Mouse (Mus musculus) kidney, embryonic 14.5 days (tissue): ENCODE data around the gene Pmm1. TPM values are rescaled to one million over a fixed set of nuclear protein-coding genes. Genes with fewer than 3 reads are reported as not detected.

Source experiments
- ATAC-seq: fragments of 200-750 bp; cut with Nextera tagmentation; 2 replicates; pipeline ENCODE4 v1.8.0; 2017; ENCODE audit warnings: moderate number of reproducible peaks, mild to moderate bottlenecking, moderate TSS enrichment, moderate library complexity; ENCODE audit not compliant: low FRiP score, low TSS enrichment
- H3K27ac ChIP-seq: fragments of 300-500 bp; sonication (generic); 2 replicates; pipeline ENCODE4 v1.5.1; 2014; ENCODE audit warnings: low read depth, mild to moderate bottlenecking, low read length, moderate library complexity, mixed read lengths
- H3K27me3 ChIP-seq: fragments of 300-500 bp; sonication (generic); 2 replicates; pipeline ENCODE4 v1.6.1; 2014; ENCODE audit warnings: mild to moderate bottlenecking, low read length; ENCODE audit not compliant: control insufficient read depth, insufficient read depth
- H3K36me3 ChIP-seq: fragments of 300-500 bp; sonication (generic); 2 replicates; pipeline ENCODE4 v1.6.1; 2014; ENCODE audit warnings: low read length, mixed read lengths; ENCODE audit not compliant: control insufficient read depth, insufficient read depth
- H3K4me1 ChIP-seq: fragments of 300-500 bp; sonication (generic); 2 replicates; pipeline ENCODE4 v1.6.1; 2014; ENCODE audit warnings: low read length, mixed read lengths; ENCODE audit not compliant: control insufficient read depth, insufficient read depth
- H3K4me2 ChIP-seq: fragments of 300-500 bp; sonication (generic); replicated peaks from 2 replicates; pipeline ENCODE4 v1.6.1; 2014; ENCODE audit warnings: low read depth, mild to moderate bottlenecking, low read length
- H3K4me3 ChIP-seq: fragments of 300-500 bp; sonication (generic); 2 replicates; pipeline ENCODE4 v1.5.1; 2014; ENCODE audit warnings: mild to moderate bottlenecking, low read length
- H3K9ac ChIP-seq: fragments of 300-500 bp; sonication (generic); 2 replicates; pipeline ENCODE4 v1.6.1; 2014; ENCODE audit warnings: low read depth, mild to moderate bottlenecking, low read length, moderate library complexity
- H3K9me3 ChIP-seq: fragments of 300-500 bp; sonication (generic); 2 replicates; pipeline ENCODE4 v1.6.1; 2016; ENCODE audit warnings: low read length; ENCODE audit not compliant: control insufficient read depth
- WGBS: fragments of 180-500 bp; shearing (Covaris S2); extraction: QIAGEN DNeasy Blood & Tissue Kit; methylation state at CpG from one replicate; pipeline ENCODE4 v1.1.7; 2014; 5-methylcytosine and 5-hydroxymethylcytosine counted together
- polyA plus RNA-seq: library from polyadenylated mRNA; unstranded; fragments of >200 nt; fragmentation: Nextera tagmentation; extraction: Ambion mirVana; gene quantifications from 2 replicates; pipeline ENCODE4 v1.2.1, GENCODE M21; 2014

The Pmm1 gene
- polyA plus RNA-seq, 1 experiment from 2014 or later = 28.3 TPM

GRCm38 (mm10) chr15:81951159-81951558 is 9.6 kb downstream of the Pmm1 start:
- H3K9me3 ChIP-seq = no peaks in the 10 kb centered on the region
- H3K4me3 ChIP-seq = no peak overlapping the region
- peaks cover 19% of the 10 kb centered on the region for H3K36me3 ChIP-seq
- no peaks in the 10 kb centered on the region for H3K27me3 ChIP-seq
- H3K4me1 ChIP-seq = no peaks in the 10 kb centered on the region
- no peak for ATAC-seq
- H3K4me2 ChIP-seq = no peak overlapping the region
- H3K27ac ChIP-seq = no peak overlapping the region
- 88% methylated on average over 9 of the region's 9 CpGs for WGBS
- H3K9ac ChIP-seq = no peak overlapping the region

DNA sequence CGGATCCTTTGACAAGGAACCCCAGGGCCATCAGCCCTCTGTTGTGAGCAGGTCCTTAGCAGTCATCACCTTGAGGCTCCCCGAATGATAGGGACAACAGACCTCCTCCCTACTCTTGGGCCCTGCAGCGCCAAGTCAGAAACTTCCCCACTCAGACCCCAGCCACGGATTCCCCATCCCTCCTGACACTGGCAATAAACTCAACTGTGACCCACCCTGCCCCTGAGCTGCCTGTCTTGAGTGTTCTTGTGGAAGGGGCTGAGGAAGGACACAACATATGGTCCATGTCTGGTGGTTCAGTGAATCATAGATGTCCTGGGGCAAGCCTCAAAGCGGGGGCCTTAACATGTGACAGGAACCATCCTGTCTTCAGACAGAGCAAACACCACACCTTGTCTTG is 10.0 kb downstream of the Pmm1 start:
- Histone ChIP-seq H3K4me1 (no peaks in the 10 kb centered on the region), H3K4me3 (no peak overlapping the region), H3K9me3 (no peaks in the 10 kb centered on the region), H3K27ac (no peak overlapping the region), H3K4me2 (no peak overlapping the region), H3K27me3 (no peaks in the 10 kb centered on the region), H3K36me3 (peaks cover 19% of the 10 kb centered on the region), H3K9ac (no peak overlapping the region)
- ATAC-seq = no peak
- 65% methylated on average over 5 of the region's 5 CpGs for WGBS

GRCm38 (mm10) chr15:81949476-81950131 is 11.1 kb downstream of the Pmm1 start:
- Histone ChIP-seq H3K36me3 (peaks cover 11% of the 10 kb centered on the region), H3K27ac (no peak overlapping the region), H3K4me2 (no peak overlapping the region), H3K4me1 (no peaks in the 10 kb centered on the region), H3K9me3 (no peaks in the 10 kb centered on the region), H3K27me3 (no peaks in the 10 kb centered on the region), H3K4me3 (no peak overlapping the region), H3K9ac (no peak overlapping the region)
- no peak for ATAC-seq
- WGBS = 68% methylated on average over 11 of the region's 11 CpGs

GRCm38 (mm10) chr15:81949076-81949475 is 11.7 kb downstream of the Pmm1 start:
- no peak overlapping the region for H3K4me2 ChIP-seq
- H3K9me3 ChIP-seq = no peaks in the 10 kb centered on the region
- no peaks in the 10 kb centered on the region for H3K27me3 ChIP-seq
- H3K9ac ChIP-seq = no peak overlapping the region
- no peak for ATAC-seq
- H3K27ac ChIP-seq = no peak overlapping the region
- H3K4me3 ChIP-seq = no peak overlapping the region
- peaks cover 11% of the 10 kb centered on the region for H3K36me3 ChIP-seq
- 81% methylated on average over 10 of the region's 10 CpGs for WGBS
- H3K4me1 ChIP-seq = no peaks in the 10 kb centered on the region

DNA sequence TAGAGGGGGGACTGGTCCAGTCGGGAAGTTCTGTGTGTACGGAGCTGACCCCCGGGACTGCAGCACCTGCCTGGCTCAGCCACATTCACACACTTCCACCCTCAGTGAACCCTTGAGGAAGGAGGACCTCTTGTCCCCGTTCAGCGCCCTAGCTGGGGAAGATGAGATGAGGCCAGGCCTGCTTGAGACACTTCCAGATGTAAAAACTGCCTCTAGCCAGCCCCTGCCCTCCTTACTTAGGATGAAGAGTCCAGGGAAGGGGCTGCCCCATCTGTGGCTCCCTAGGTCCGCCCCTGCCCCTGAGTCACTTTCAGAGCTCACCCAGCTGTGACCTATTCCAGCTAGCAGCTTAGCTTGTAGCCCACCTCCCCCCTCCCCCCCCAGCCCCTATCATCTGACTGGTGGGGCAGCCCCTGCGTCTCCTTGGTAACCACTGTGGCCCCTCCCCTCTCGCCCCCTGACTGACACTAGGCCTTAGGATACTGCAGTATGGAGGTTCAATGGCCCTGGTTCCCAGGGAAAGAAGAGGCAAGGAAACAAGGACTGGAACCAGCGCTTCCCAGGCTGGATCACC is 17.5 kb downstream of the Pmm1 start:
- Histone ChIP-seq H3K4me1 (peaks cover 8% of the 10 kb centered on the region), H3K36me3 (no peaks in the 10 kb centered on the region), H3K27ac (peak overlapping the region; percentile 62; the same call in 1 of the 2 replicates), H3K4me3 (no peak overlapping the region), H3K27me3 (no peaks in the 10 kb centered on the region), H3K4me2 (peak overlapping the region; percentile 26; the same call in 1 of the 2 replicates), H3K9ac (no peak overlapping the region), H3K9me3 (no peaks in the 10 kb centered on the region)
- peak; percentile 86 for ATAC-seq
- WGBS = 9% methylated on average over 9 of the region's 9 CpGs

DNA sequence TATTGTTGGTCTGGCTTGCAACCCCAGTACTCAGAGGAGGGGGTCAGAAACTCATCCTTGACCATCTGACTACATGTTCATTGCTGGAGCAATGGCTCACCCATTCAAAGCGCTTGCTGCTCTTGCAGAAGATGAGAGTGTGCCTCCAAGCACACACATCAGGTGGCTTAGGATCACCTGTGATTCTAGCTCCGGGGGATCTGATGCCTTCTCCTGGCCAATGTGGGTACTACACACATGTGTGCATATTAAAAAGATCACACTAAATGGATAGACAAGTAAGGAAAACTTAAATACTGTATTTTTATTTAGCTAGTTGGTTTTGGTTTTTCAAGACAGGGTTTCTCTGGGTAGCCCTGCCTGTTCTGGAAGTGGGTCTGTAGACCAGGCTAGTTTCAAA is 19.7 kb downstream of the Pmm1 start:
- ATAC-seq = no peak
- Histone ChIP-seq H3K36me3 (no peaks in the 10 kb centered on the region), H3K27ac (no peak overlapping the region), H3K4me3 (no peak overlapping the region), H3K4me2 (no peak overlapping the region), H3K4me1 (peaks cover 26% of the 10 kb centered on the region), H3K9ac (no peak overlapping the region), H3K9me3 (no peaks in the 10 kb centered on the region), H3K27me3 (no peaks in the 10 kb centered on the region)
- 86% methylated on average over 2 of the region's 2 CpGs for WGBS

GRCm38 (mm10) chr15:81940219-81940618 is 20.5 kb downstream of the Pmm1 start:
- H3K4me2 ChIP-seq = no peak overlapping the region
- H3K36me3 ChIP-seq = no peaks in the 10 kb centered on the region
- no peak overlapping the region for H3K27ac ChIP-seq
- no peaks in the 10 kb centered on the region for H3K9me3 ChIP-seq
- no peaks in the 10 kb centered on the region for H3K27me3 ChIP-seq
- no peak overlapping the region for H3K9ac ChIP-seq
- ATAC-seq = no peak
- WGBS = 87% methylated on average over 5 of the region's 5 CpGs
- no peak overlapping the region for H3K4me3 ChIP-seq
- peaks cover 28% of the 10 kb centered on the region for H3K4me1 ChIP-seq

DNA sequence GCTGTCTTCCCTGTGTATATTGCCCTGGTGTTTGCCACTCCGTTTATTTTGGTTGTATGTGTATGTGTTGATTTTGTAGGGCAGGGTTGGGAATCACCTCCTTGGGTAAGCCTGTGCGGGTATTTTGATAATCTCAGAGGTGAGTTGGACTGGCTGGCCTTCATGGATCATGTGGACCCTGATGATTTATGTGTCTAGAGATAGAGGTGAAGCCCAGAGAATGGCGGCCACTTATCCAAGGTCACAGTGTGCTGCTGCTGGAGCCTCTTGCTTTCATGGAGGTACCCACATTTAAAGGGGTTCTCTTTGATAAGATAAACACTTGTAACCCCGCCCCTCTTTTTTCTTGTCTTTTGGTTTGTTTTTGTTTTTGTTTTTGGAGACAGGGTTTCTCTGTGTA is 21.0 kb downstream of the Pmm1 start:
- ATAC-seq = no peak
- no peak overlapping the region for H3K9ac ChIP-seq
- H3K27ac ChIP-seq = no peak overlapping the region
- H3K27me3 ChIP-seq = no peaks in the 10 kb centered on the region
- H3K9me3 ChIP-seq = no peaks in the 10 kb centered on the region
- 86% methylated on average over 4 of the region's 4 CpGs for WGBS
- no peak overlapping the region for H3K4me2 ChIP-seq
- no peak overlapping the region for H3K4me3 ChIP-seq
- no peaks in the 10 kb centered on the region for H3K36me3 ChIP-seq
- peaks cover 28% of the 10 kb centered on the region for H3K4me1 ChIP-seq

DNA sequence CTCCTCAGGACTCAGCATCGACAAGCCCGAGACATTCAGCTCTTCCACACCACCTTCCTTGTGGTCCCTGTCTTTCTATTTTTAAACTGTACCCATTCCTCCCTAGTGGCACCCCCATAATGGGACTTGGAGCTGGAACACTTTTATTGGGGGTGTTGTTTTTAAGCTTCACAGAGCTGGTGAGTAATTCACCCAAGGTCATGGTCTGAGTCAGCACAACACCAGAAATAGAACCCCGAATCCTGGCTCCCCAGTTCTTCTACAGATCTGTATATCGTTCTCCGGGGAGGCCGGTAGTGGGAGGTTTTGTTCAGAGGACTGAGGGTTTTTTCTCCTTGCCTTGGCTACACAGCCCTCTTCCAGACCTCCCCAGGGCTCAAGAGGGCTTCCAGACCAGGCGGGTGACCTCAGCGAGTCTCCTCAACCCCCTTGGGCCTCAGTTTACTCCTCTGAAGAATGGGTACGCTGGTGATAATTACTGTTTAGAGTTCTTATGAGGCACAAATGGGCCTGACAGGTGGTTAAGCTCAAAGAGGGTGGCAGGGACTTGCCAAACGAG is 21.5 kb downstream of the Pmm1 start:
- Histone ChIP-seq H3K36me3 (no peaks in the 10 kb centered on the region), H3K9me3 (no peaks in the 10 kb centered on the region), H3K4me3 (no peak overlapping the region), H3K4me1 (peaks cover 28% of the 10 kb centered on the region), H3K9ac (no peak overlapping the region), H3K4me2 (no peak overlapping the region), H3K27me3 (no peaks in the 10 kb centered on the region), H3K27ac (no peak overlapping the region)
- ATAC-seq = no peak
- WGBS = 85% methylated on average over 10 of the region's 10 CpGs
